Mouse (Mus musculus) bone marrow, adult 2 months (tissue): Measurements from ENCODE around the gene Nkx2-5.

Source experiments
- CTCF ChIP-seq: fragments of 200-500 bp; IDR thresholded peaks from 2 replicates; pipeline ENCODE4 v1.5.1; 2011; ENCODE audit warnings: low read length, control low read depth; ENCODE audit not compliant: control insufficient read depth, insufficient read depth
- POLR2A ChIP-seq: fragments of 200-500 bp; IDR thresholded peaks from 2 replicates; pipeline ENCODE4 v1.6.1; 2011; ENCODE audit warnings: low read depth, mild to moderate bottlenecking, control low read depth, low read length, borderline replicate concordance; ENCODE audit not compliant: control insufficient read depth

DNA sequence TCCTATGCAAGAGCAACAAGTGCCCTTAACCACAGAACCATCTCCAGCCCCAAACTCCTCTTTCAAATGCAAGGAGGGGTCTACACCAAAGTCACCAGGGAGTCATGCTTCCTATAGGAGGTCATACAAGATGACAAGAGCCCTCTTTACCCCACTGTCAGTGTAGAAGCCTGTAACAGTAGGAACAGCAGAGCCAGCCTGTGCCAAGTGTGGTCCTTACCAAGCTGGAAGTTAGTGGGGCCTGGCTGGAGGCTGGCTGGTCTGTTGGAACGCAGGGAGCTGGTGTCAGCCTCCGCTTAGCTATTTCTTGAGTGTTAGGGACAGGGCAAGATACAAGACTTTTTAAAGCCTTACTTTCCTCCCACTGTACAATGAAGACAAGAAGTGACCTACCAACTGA is 11.0 kb downstream of the Nkx2-5 start:
- TF ChIP-seq CTCF (no peak), POLR2A (no peak)
